Mouse (Mus musculus) erythroblast, embryonic 14.5 days (primary cell): ENCODE results near the gene Tcam1.

Experiments
- GATA1 ChIP-seq: IDR thresholded peaks from 2 replicates; pipeline ENCODE4 v1.6.1; 2012; ENCODE audit warnings: low read length, inconsistent platforms, mixed read lengths
- TAL1 ChIP-seq: IDR thresholded peaks from 3 replicates; pipeline ENCODE4 v1.6.1; 2012; ENCODE audit warnings: low read length, inconsistent platforms, mixed read lengths

GRCm38 (mm10) chr11:106269060-106269431 is 7.4 kb upstream of the Tcam1 start:
- TF ChIP-seq TAL1 (no peak), GATA1 (no peak)
